Mouse (Mus musculus) erythroblast, embryonic 14.5 days (primary cell): ENCODE results near the gene Ralgapa1. TPM values are rescaled to one million over a fixed set of nuclear protein-coding genes. Genes with fewer than 3 reads are reported as not detected.

ENCODE experiments used
- H3K27me3 ChIP-seq: 2 replicates; pipeline ENCODE4 v1.6.1; 2012; ENCODE audit warnings: inconsistent platforms; ENCODE audit not compliant: control insufficient read depth
- H3K36me3 ChIP-seq: 2 replicates; pipeline ENCODE4 v1.6.1; 2012; ENCODE audit warnings: mild to moderate bottlenecking, inconsistent platforms; ENCODE audit not compliant: control insufficient read depth
- H3K4me1 ChIP-seq: 2 replicates; pipeline ENCODE4 v1.6.1; 2012; ENCODE audit warnings: inconsistent platforms; ENCODE audit not compliant: control insufficient read depth
- H3K4me3 ChIP-seq: replicated peaks from 2 replicates; pipeline ENCODE3; 2012; ENCODE audit warnings: moderate library complexity, mild to moderate bottlenecking, inconsistent platforms
- H3K9me3 ChIP-seq: 2 replicates; pipeline ENCODE4 v1.6.1; 2012; ENCODE audit warnings: low read length, inconsistent platforms, mixed read lengths; ENCODE audit not compliant: control insufficient read depth
- GATA1 ChIP-seq: IDR thresholded peaks from 2 replicates; pipeline ENCODE4 v1.6.1; 2012; ENCODE audit warnings: low read length, inconsistent platforms, mixed read lengths
- TAL1 ChIP-seq: IDR thresholded peaks from 3 replicates; pipeline ENCODE4 v1.6.1; 2012; ENCODE audit warnings: low read length, inconsistent platforms, mixed read lengths
- polyA plus RNA-seq: library from polyadenylated mRNA; stranded (reverse); fragments of >175 nt; gene quantifications from 2 replicates; pipeline ENCODE4 v1.2.3, GENCODE M21; 2012

The Ralgapa1 gene
- polyA plus RNA-seq, 1 experiment = 0.83 TPM

DNA sequence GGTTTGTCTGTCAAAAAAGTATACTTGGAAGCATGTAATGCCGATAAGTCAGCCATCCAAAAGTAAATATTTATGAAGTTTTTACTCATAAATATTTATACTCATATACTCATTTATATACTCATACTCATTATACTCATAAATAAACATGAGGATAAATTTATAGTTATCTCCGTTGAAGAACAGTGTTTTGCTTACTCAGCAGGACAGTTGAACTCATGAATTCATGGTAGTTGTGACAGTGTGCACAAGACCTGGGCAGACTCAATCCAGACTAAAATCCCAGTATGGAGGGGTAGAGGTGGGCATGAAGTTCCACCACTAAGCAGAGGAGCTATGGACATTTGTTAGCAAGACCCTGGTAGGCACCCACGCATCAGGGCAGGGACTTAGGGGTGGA is 16.5 kb upstream of the Ralgapa1 start:
- Histone ChIP-seq H3K4me3 (peak overlapping the region; percentile 89), H3K27me3 (no peaks in the 10 kb centered on the region), H3K4me1 (peaks cover 30% of the 10 kb centered on the region), H3K9me3 (no peaks in the 10 kb centered on the region), H3K36me3 (peaks cover 24% of the 10 kb centered on the region)
- no peak for TF ChIP-seq GATA1
- no peak for TF ChIP-seq TAL1

DNA sequence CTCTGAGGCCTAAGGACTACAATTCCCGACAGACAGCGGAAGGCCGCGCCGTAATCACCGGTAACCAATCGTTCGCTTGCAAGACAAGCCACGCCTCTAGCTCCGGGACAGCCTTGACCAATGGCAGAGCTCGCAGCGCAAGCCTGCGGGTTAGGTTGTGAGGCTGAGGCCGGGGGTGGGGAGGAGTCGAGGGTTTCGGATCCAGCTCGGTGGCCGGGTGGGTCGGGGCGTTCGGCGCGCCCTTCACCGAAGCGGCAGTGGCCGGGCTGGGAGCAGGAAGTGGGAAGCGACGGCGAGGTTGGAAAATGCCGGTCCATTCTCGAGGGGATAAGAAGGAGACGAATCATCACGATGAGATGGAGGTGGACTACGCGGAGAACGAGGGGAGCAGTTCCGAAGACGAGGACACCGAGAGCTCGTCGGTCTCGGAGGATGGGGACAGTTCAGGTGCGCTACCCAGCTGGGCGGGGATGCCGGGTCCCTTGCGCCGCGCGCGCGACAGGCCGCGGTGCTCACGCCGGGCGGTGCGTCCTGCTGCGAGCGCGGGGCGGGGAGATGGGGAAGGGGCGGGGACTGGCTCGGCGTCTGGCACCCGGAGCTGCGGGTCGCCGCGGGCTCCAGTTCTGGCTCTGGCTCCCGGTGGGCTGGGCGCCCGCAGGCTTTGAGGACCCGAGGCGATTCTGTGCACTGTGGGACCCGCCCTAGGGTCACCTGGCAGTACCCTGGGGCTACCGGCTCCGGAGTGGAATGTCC is 15.4 kb upstream of the Ralgapa1 start, which contains the start of gene Brms1l:
TSS of gene Brms1l (plus strand) at position 126 of the 753 bp plus-strand sequence.
- Histone ChIP-seq H3K4me1 (peaks cover 30% of the 10 kb centered on the region), H3K9me3 (no peaks in the 10 kb centered on the region), H3K36me3 (peaks cover 13% of the 10 kb centered on the region), H3K4me3 (peak within 1 kb of the TSS; percentile 89), H3K27me3 (no peaks in the 10 kb centered on the region)
- TF ChIP-seq TAL1 (no peak), GATA1 (no peak)

DNA sequence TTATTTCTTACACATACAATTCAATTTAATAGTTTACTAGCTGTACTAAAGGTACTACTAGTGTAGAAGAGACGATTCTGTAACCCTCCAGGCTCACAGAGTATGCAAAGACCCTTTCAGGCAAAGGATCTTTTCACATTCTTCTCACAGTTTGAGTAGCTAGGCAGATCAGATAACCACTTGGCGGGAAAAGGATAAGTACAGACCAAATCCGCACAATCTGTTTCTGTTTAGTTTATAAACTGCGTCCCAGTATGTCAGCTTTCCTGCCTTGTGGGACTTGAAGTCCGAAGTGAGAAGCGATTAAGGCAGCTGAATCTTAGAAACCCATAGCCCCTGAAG is 14.9 kb upstream of the Ralgapa1 start:
- Histone ChIP-seq H3K4me1 (peaks cover 30% of the 10 kb centered on the region), H3K27me3 (no peaks in the 10 kb centered on the region), H3K36me3 (peaks cover 12% of the 10 kb centered on the region), H3K4me3 (peak overlapping the region; percentile 89), H3K9me3 (no peaks in the 10 kb centered on the region)
- peak; percentile 100 for TF ChIP-seq GATA1
- no peak for TF ChIP-seq TAL1

DNA sequence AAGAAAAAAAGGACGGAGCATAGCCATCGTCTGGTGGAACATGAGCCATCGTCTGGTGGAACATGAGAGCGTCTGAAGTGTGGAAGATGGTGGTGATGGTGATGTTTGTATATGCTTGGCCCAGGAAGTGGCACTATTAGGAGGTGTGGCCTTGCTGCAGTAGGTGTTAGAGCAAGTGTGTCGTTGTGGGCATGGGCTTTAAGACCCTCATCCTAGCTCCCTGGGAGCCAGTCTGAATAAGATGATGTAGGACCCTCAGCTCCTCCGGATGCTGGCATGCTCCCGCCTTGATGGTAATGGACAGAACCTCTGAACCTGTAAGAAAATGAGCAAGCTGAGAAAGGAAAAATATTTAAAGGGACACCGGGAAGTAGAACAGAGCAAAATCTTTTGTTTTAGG is 13.9 kb upstream of the Ralgapa1 start:
- Histone ChIP-seq H3K36me3 (peaks cover 8% of the 10 kb centered on the region), H3K4me3 (no peak overlapping the region), H3K9me3 (no peaks in the 10 kb centered on the region), H3K27me3 (no peaks in the 10 kb centered on the region), H3K4me1 (peaks cover 30% of the 10 kb centered on the region)
- TF ChIP-seq GATA1 (no peak), TAL1 (no peak)

DNA sequence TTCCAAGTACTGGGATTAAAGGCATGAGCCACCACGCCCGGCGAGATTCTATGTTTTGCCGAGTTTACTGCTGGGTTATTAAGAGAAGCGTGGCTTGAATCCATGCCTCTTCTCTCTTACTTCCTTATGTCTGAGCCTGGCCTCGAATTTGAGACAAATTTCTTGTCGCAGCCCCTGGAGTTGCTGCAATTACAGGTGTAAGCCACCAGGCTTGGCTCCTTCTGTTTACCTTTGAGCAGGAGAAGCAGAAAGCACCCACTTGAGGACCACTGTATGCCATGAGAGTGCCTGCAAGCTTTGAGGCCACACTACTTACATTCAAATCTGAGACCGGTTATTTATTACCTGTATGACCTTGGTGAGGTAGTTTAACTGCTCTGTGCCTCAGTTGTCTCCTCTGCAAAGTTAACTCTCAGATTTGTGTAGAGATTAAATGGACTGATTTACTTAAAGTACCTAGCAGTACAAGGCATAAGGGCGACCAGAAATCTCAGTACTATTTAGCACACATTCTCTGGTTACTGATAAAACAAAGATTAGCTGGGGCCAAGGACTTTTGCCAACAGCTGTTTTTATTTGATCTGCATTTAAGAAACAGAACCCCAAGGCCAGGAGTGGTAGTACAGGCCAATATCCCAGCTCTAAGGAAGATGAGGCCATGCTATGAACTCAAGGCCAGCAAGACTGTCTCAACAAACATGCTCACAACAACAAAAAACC is 13.1 kb upstream of the Ralgapa1 start:
- H3K4me1 ChIP-seq = peaks cover 30% of the 10 kb centered on the region
- no peak for TF ChIP-seq GATA1
- TF ChIP-seq TAL1 = no peak
- peaks cover 5% of the 10 kb centered on the region; the same call in 1 of the 2 replicates for H3K36me3 ChIP-seq
- no peaks in the 10 kb centered on the region for H3K27me3 ChIP-seq
- no peak overlapping the region for H3K4me3 ChIP-seq
- H3K9me3 ChIP-seq = no peaks in the 10 kb centered on the region

DNA sequence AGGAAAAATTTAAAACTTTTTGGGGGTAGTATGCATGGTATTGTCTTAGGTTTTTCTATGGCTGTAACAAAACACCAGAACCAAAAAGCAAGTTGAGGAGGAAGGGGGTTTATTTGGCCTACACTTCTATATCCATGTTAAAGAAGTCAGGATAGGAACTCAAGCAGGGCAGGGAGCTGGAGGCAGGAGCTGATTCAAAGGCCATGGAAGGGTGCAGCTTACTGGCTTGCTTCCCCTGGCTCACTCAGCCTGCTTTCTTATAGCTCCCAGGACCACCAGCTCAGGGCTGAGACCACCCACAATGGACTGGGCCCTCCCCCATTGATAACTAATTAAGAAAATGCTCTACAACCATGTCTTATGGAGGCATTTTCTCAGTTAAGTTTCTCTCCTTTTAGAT is 12.0 kb upstream of the Ralgapa1 start:
- H3K27me3 ChIP-seq = no peaks in the 10 kb centered on the region
- no peak for TF ChIP-seq TAL1
- TF ChIP-seq GATA1 = no peak
- H3K4me3 ChIP-seq = no peak overlapping the region
- peaks cover 27% of the 10 kb centered on the region for H3K4me1 ChIP-seq
- H3K9me3 ChIP-seq = no peaks in the 10 kb centered on the region
- no peaks in the 10 kb centered on the region for H3K36me3 ChIP-seq

DNA sequence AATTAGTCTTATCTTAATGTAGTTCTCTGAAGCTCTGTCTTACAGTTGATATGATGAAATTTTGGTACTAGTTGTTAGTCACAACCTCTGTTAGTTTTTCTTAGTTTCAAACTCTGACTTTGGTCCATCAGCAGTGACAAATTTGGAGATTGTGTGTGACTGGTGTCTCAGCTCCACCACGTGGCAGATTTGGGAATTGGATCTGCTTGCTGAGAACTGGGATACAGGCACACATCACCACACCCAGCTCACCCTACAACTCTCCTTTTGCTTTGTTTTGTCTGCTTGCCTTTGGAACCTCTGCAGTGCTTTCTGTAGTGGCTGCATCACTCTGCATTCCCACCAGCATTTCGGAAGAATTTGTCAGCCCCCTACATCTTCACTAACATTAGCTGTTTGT is 10.1 kb upstream of the Ralgapa1 start:
- Histone ChIP-seq H3K9me3 (peaks cover under 1% of the 10 kb centered on the region; the same call in 1 of the 2 replicates), H3K4me1 (peaks cover 15% of the 10 kb centered on the region)

DNA sequence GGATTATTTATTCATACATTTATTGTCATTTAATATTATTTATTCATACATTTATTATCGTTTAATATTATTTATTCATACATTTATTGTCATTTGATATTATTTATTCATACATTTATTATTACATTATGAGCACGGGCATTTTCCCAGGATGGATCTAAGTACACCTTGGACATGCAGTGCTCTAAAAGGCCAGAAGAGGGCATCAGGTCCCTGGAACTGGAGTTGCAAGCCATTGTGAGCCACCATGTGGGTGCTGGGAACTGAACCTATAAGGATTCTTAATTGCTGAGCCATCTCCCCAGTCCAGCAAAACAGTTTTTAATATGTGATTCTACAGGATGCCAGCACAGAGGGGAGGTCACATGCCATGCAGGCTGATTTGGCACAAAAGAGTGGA is 4.6 kb upstream of the Ralgapa1 start:
- peaks cover 7% of the 10 kb centered on the region for H3K9me3 ChIP-seq
- H3K36me3 ChIP-seq = no peaks in the 10 kb centered on the region
- no peaks in the 10 kb centered on the region for H3K27me3 ChIP-seq
- peaks cover 9% of the 10 kb centered on the region for H3K4me1 ChIP-seq
- no peak overlapping the region for H3K4me3 ChIP-seq
- no peak for TF ChIP-seq TAL1
- no peak for TF ChIP-seq GATA1

More for the DNA sequence above, 10.1 kb upstream of the Ralgapa1 start:
- TF ChIP-seq GATA1 = no peak
- TF ChIP-seq TAL1 = no peak
- Histone ChIP-seq H3K4me3 (no peak overlapping the region), H3K27me3 (no peaks in the 10 kb centered on the region), H3K36me3 (no peaks in the 10 kb centered on the region)

DNA sequence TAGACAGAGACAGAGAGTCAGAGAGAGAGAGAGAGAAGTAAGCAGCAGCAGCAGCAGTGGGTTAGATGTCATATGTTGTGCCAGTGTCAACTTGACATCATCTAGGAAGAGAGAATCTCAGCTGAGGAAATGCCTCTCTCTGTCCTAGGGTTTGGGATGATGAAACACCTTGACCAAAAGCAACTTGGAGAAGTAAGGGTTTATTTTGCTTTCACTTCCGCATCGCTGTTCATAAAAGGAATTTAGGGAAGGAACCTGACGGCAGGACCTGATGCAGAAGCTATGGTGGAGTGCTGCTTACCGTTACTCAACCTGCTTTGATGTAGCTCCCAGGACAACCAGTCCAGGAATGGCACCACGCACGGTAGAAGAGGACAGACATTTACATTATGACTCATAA is 3.1 kb upstream of the Ralgapa1 start:
- peaks cover 7% of the 10 kb centered on the region for H3K9me3 ChIP-seq
- H3K4me1 ChIP-seq = peaks cover 21% of the 10 kb centered on the region
- H3K27me3 ChIP-seq = no peaks in the 10 kb centered on the region
- TF ChIP-seq TAL1 (no peak), GATA1 (no peak)
- no peaks in the 10 kb centered on the region for H3K36me3 ChIP-seq
- no peak overlapping the region for H3K4me3 ChIP-seq
